Mouse (Mus musculus) bone marrow macrophage, adult 2 months (primary cell): Measurements from ENCODE around the gene Fam166a.

Experiments
- CTCF ChIP-seq: IDR thresholded peaks from 2 replicates; pipeline ENCODE4 v1.5.1; 2012; ENCODE audit warnings: low read depth, mild to moderate bottlenecking, low read length, moderate library complexity
- POLR2A ChIP-seq: IDR thresholded peaks from 2 replicates; pipeline ENCODE4 v1.6.1; 2012; ENCODE audit warnings: mild to moderate bottlenecking, low read depth, low read length, borderline replicate concordance

DNA sequence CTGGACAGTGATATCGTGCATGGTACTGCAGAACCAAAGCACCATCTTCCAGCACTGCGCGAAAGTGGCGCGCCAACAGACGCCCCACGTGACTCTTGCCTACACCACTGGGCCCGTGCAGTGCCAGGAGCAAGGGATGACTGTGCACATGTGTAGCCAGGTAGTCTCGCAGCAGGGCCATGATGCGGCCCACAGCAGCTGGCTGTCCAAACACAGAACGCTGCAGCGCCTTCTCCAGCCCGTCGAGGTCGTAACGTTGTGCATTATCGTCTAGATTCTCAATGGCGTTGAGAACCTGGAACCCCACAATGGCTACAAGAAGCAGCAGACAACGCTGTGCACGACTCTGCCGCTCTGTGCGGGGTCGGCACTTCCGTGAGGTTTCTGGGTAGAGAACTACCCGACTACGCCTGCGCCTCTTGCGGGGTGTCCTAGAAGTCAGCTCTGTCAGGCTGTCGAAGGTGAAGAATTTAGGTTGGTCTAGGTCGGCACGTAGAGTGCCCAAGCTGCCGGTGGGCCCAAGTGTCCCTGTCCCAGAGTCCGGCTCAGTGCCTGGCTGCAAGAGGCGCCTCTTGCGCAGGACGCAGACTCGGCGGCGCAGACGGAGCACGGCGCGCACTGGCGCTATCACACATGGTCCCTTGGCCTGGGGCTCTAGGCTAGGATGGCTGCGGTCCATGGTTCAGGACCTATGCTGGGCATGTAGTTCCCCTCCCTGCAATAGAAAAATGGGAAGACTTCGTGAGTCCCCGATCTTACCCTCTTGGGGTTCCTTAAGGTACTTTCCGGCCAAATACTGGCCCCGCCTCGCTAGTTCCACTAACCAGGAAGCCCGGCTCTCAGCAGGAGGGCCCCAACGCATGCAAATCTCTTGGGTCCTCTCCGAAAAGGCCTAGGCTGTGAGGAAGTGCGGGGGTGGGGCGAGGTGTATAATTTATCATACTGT lies 23.1 kb upstream of the Fam166a start:
- TF ChIP-seq POLR2A (no peak), CTCF (no peak)
